Mouse (Mus musculus): ENCODE measurements at regions not wholly inside any gene's neighbourhood (a gene's known extent, or its start where the extent isn't known, plus 50 kb on each side); places are given as distances from the start of the nearest gene placed in this dataset.
A peak's percentile ranks its signal among the peaks of the same experiment; 100 is the strongest.

DNA sequence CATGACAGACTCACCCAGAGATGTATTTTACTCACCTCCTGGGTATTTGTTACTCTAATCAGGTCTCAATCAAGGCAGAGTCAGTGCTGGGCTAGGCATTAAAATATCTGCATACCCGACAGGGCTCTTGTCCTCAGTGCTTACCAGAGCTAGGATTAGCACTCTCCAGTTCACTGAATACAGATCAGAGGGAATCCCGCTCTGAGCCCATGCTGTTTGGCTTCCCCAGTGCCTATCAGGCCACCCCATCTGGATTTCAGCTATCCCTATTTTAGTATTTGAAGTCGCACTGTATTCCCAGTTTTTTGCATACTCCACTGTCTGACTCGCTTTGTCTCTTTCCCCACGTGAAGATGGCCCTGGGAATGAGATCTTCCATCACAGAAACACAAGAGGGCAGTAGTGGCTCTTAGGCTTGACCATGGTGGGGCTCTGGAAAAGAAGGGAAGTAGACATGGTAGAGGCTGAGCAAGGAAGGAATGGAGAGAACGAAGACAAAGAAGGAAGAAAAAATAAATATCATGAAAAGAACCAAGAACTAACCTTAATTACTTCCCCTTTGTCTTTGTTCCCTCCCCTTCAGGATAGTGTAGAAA, 264.1 kb downstream of the Rnf152 start:
- peak; percentile 76 for TF ChIP-seq CTCF (IDR thresholded peaks at IDR 0.05; ENCODE audit: low read depth)
- Histone ChIP-seq H3K9ac (no peak overlapping the region), H3K27me3 (ENCODE audit: insufficient read depth, low read length) (no peaks in the 10 kb centered on the region), H3K4me1 (ENCODE audit: insufficient read depth) (no peaks in the 10 kb centered on the region), H3K27ac (ENCODE audit: low read depth) (no peak overlapping the region), H3K4me2 (no peak overlapping the region), H3K9me3 (ENCODE audit: low read depth, low read length) (no peaks in the 10 kb centered on the region), H3K36me3 (ENCODE audit: insufficient read depth) (no peaks in the 10 kb centered on the region), H3K4me3 (ENCODE audit: low read depth, low read length) (no peak overlapping the region)
- DNase-seq (peak; percentile 78), ATAC-seq (ENCODE audit: insufficient read depth) (peak; percentile 66; the same call in 1 of the 2 replicates)
- 21% methylated on average over 6 of the region's 6 CpGs for WGBS

GRCm38 (mm10) chr1:105088765-105089520, 267.6 kb downstream of the Rnf152 start:
- DNase-seq: no peak
- Histone ChIP-seq H3K9ac (no peak overlapping the region), H3K4me1 (ENCODE audit: insufficient read depth) (no peaks in the 10 kb centered on the region), H3K36me3 (ENCODE audit: insufficient read depth) (no peaks in the 10 kb centered on the region), H3K27me3 (ENCODE audit: insufficient read depth, low read length) (no peaks in the 10 kb centered on the region), H3K4me2 (no peak overlapping the region), H3K9me3 (ENCODE audit: low read depth, low read length) (no peaks in the 10 kb centered on the region), H3K4me3 (ENCODE audit: low read depth, low read length) (no peak overlapping the region), H3K27ac (ENCODE audit: low read depth) (no peak overlapping the region)
- TF ChIP-seq CTCF (IDR thresholded peaks at IDR 0.05; ENCODE audit: low read depth): no peak
- 82% methylated on average over 7 of the region's 7 CpGs for WGBS
- no peak for ATAC-seq (ENCODE audit: insufficient read depth)

DNA sequence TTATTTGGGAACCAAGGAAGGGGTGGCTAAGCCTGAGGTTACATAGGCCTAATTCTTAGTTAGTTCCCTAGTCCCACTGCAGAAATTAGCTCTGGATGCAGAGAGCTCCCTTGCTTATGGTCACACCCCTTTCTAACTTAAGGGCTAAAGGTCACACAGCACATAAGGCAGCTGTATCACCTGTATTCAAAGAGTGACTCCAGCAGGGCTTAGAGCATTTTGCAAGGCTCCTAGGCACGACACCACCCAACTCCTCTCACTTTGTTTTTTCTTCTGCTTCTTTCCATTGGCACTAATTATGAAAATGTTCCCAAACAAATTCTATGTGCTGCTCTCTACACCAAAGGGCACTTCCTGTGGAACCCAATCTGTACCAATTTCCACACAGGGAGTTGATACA, 268.9 kb downstream of the Rnf152 start:
- 72% methylated on average over 1 of the region's 1 CpGs for WGBS
- H3K4me3 ChIP-seq (ENCODE audit: low read depth, low read length): no peak overlapping the region
- no peak overlapping the region for H3K9ac ChIP-seq
- no peaks in the 10 kb centered on the region for H3K36me3 ChIP-seq (ENCODE audit: insufficient read depth)
- TF ChIP-seq CTCF (IDR thresholded peaks at IDR 0.05; ENCODE audit: low read depth): no peak
- no peak overlapping the region for H3K27ac ChIP-seq (ENCODE audit: low read depth)
- no peaks in the 10 kb centered on the region for H3K9me3 ChIP-seq (ENCODE audit: low read depth, low read length)
- no peak for ATAC-seq (ENCODE audit: insufficient read depth)
- no peaks in the 10 kb centered on the region for H3K27me3 ChIP-seq (ENCODE audit: insufficient read depth, low read length)
- DNase-seq: no peak
- no peaks in the 10 kb centered on the region for H3K4me1 ChIP-seq (ENCODE audit: insufficient read depth)
- no peak overlapping the region for H3K4me2 ChIP-seq

GRCm38 (mm10) chr1:105084556-105084955, 272.0 kb downstream of the Rnf152 start:
- ATAC-seq (ENCODE audit: insufficient read depth): no peak
- Histone ChIP-seq H3K4me2 (no peak overlapping the region), H3K4me3 (ENCODE audit: low read depth, low read length) (no peak overlapping the region), H3K9me3 (ENCODE audit: low read depth, low read length) (no peaks in the 10 kb centered on the region), H3K27ac (ENCODE audit: low read depth) (no peak overlapping the region), H3K9ac (no peak overlapping the region), H3K27me3 (ENCODE audit: insufficient read depth, low read length) (no peaks in the 10 kb centered on the region), H3K36me3 (ENCODE audit: insufficient read depth) (no peaks in the 10 kb centered on the region), H3K4me1 (ENCODE audit: insufficient read depth) (no peaks in the 10 kb centered on the region)
- no peak for TF ChIP-seq CTCF (IDR thresholded peaks at IDR 0.05; ENCODE audit: low read depth)
- 79% methylated on average over 3 of the region's 3 CpGs for WGBS
- no peak for DNase-seq

GRCm38 (mm10) chr1:105083551-105084103, 272.9 kb downstream of the Rnf152 start:
- ATAC-seq (ENCODE audit: insufficient read depth): no peak
- H3K9ac ChIP-seq: no peak overlapping the region
- no peaks in the 10 kb centered on the region for H3K4me1 ChIP-seq (ENCODE audit: insufficient read depth)
- H3K4me3 ChIP-seq (ENCODE audit: low read depth, low read length): no peak overlapping the region
- no peak for TF ChIP-seq CTCF (IDR thresholded peaks at IDR 0.05; ENCODE audit: low read depth)
- DNase-seq: no peak
- H3K4me2 ChIP-seq: no peak overlapping the region
- H3K27me3 ChIP-seq (ENCODE audit: insufficient read depth, low read length): no peaks in the 10 kb centered on the region
- H3K36me3 ChIP-seq (ENCODE audit: insufficient read depth): no peaks in the 10 kb centered on the region
- 71% methylated on average over 6 of the region's 6 CpGs for WGBS
- H3K27ac ChIP-seq (ENCODE audit: low read depth): no peak overlapping the region
- H3K9me3 ChIP-seq (ENCODE audit: low read depth, low read length): no peaks in the 10 kb centered on the region

DNA sequence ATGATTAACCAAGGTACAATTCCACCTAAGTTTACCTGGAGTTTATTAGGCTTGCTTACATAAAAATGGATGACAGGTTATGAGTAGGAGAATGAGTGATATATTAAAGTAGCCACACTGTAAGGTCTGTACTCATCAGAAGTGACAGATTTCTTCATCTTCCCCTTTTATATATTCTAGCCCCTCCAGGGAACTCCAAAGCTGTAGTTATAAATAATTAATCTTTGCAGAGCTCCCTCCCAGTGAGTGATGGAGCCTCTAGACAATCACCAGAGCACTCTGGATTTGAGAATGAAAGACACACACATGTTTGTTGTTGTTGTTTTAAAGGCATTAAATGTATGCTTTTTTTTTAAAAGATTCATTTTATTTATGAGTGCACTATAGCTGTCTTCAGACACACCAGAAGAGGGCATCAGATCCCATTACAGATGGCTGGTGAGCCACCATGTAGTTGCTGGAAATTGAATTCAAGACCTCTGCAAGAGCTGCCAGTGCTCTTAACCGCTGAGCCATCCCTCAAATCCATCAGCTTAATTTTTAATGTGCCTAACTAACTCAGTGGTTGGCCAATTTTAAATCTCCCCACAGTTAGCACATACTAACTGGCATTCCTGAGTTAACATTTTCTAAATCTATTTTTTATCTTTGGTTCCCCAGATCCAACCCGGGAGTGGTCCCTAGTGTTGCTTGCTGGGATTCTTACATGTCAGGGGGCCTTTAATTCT, 273.5 kb downstream of the Rnf152 start:
- no peaks in the 10 kb centered on the region for H3K9me3 ChIP-seq (ENCODE audit: low read depth, low read length)
- no peak overlapping the region for H3K4me2 ChIP-seq
- 90% methylated on average over 2 of the region's 2 CpGs for WGBS
- ATAC-seq (ENCODE audit: insufficient read depth): no peak
- H3K4me1 ChIP-seq (ENCODE audit: insufficient read depth): no peaks in the 10 kb centered on the region
- H3K9ac ChIP-seq: no peak overlapping the region
- no peak for TF ChIP-seq CTCF (IDR thresholded peaks at IDR 0.05; ENCODE audit: low read depth)
- no peaks in the 10 kb centered on the region for H3K36me3 ChIP-seq (ENCODE audit: insufficient read depth)
- H3K27ac ChIP-seq (ENCODE audit: low read depth): no peak overlapping the region
- H3K27me3 ChIP-seq (ENCODE audit: insufficient read depth, low read length): no peaks in the 10 kb centered on the region
- no peak overlapping the region for H3K4me3 ChIP-seq (ENCODE audit: low read depth, low read length)
- DNase-seq: no peak

DNA sequence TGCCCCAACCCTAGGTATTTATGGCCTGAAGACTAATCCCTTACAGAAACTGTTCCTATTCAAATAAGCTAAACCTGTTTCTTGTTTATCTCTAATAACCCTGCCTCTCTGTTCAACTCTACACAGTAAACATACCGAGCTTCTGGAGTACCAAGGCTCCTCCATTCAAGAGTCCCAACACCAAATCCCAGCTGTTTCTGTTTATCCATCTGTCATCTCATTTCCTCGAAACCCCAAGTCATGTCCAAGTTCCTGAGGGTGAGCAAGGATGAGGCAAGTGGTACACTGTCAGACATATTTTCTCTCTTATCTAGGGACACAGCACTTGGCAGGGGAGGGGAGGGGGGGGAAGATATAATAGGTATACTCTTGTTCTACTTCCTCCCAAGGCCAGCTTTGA, 274.6 kb downstream of the Rnf152 start:
- H3K4me3 ChIP-seq (ENCODE audit: low read depth, low read length): no peak overlapping the region
- no peaks in the 10 kb centered on the region for H3K4me1 ChIP-seq (ENCODE audit: insufficient read depth)
- ATAC-seq (ENCODE audit: insufficient read depth): peak; percentile 88
- no peak overlapping the region for H3K27ac ChIP-seq (ENCODE audit: low read depth)
- H3K27me3 ChIP-seq (ENCODE audit: insufficient read depth, low read length): no peaks in the 10 kb centered on the region
- DNase-seq: peak; percentile 74
- H3K9ac ChIP-seq: no peak overlapping the region
- 23% methylated on average over 2 of the region's 2 CpGs for WGBS
- H3K4me2 ChIP-seq: no peak overlapping the region
- no peaks in the 10 kb centered on the region for H3K36me3 ChIP-seq (ENCODE audit: insufficient read depth)
- TF ChIP-seq CTCF (IDR thresholded peaks at IDR 0.05; ENCODE audit: low read depth): no peak
- H3K9me3 ChIP-seq (ENCODE audit: low read depth, low read length): no peaks in the 10 kb centered on the region

All from lung, embryonic 14.5 days (tissue).